Mouse (Mus musculus) neural tube, embryonic 10.5 days (tissue): ENCODE data around the gene Gch1.

Source experiments
- DNase-seq: peaks from one replicate; pipeline ENCODE4 v3.0.0-alpha.2; 2017; ENCODE audit warnings: low spot score; ENCODE audit errors: extremely low spot score

Gene Gch1

GRCm38 (mm10) chr14:47188848-47189634 lies at the start of gene Gch1:
Gene Gch1 (minus strand): TSS chr14:47189413.
- peak; percentile 76 for DNase-seq

GRCm38 (mm10) chr14:47237286-47237685 lies 48.1 kb upstream of the Gch1 start:
- no peak for DNase-seq

- DNase-seq: no peak
These were observed 47.3 kb upstream of the Gch1 start for GRCm38 (mm10) chr14:47236491-47236890.

- no peak for DNase-seq
These were observed 45.5 kb upstream of the Gch1 start for GRCm38 (mm10) chr14:47234526-47235250.

GRCm38 (mm10) chr14:47234032-47234431 lies 44.8 kb upstream of the Gch1 start:
- no peak for DNase-seq

GRCm38 (mm10) chr14:47233602-47234001 lies 44.4 kb upstream of the Gch1 start:
- no peak for DNase-seq

- no peak for DNase-seq
These were observed 40.7 kb upstream of the Gch1 start for GRCm38 (mm10) chr14:47229796-47230376.

GRCm38 (mm10) chr14:47225931-47226330 lies 36.7 kb upstream of the Gch1 start:
- no peak for DNase-seq

GRCm38 (mm10) chr14:47224476-47225325 lies 35.5 kb upstream of the Gch1 start:
- DNase-seq: no peak

GRCm38 (mm10) chr14:47222631-47223450 lies 33.6 kb upstream of the Gch1 start:
- DNase-seq: no peak

- DNase-seq: no peak
These were observed 32.4 kb upstream of the Gch1 start for GRCm38 (mm10) chr14:47221567-47221966.

GRCm38 (mm10) chr14:47220231-47221025 lies 31.2 kb upstream of the Gch1 start:
- DNase-seq: no peak

GRCm38 (mm10) chr14:47218766-47219606 lies 29.8 kb upstream of the Gch1 start:
- no peak for DNase-seq

GRCm38 (mm10) chr14:47216541-47216940 lies 27.3 kb upstream of the Gch1 start:
- DNase-seq: no peak

- DNase-seq: no peak
These were observed 25.2 kb upstream of the Gch1 start for GRCm38 (mm10) chr14:47214367-47214766.

GRCm38 (mm10) chr14:47213305-47213704 lies 24.1 kb upstream of the Gch1 start:
- DNase-seq: no peak

- DNase-seq: no peak
These were observed 20.5 kb upstream of the Gch1 start for GRCm38 (mm10) chr14:47209669-47210164.
